Mouse (Mus musculus): ENCODE measurements around the gene Gxylt2. TPM values are rescaled to one million over a fixed set of nuclear protein-coding genes. Genes with fewer than 3 reads are reported as not detected.

Gene Gxylt2
- 0.20 and 0.27 TPM in 2 replicates for polyA plus RNA-seq (2011; ENCODE audit: insufficient read depth, insufficient read length, low read depth, missing spikeins)

DNA sequence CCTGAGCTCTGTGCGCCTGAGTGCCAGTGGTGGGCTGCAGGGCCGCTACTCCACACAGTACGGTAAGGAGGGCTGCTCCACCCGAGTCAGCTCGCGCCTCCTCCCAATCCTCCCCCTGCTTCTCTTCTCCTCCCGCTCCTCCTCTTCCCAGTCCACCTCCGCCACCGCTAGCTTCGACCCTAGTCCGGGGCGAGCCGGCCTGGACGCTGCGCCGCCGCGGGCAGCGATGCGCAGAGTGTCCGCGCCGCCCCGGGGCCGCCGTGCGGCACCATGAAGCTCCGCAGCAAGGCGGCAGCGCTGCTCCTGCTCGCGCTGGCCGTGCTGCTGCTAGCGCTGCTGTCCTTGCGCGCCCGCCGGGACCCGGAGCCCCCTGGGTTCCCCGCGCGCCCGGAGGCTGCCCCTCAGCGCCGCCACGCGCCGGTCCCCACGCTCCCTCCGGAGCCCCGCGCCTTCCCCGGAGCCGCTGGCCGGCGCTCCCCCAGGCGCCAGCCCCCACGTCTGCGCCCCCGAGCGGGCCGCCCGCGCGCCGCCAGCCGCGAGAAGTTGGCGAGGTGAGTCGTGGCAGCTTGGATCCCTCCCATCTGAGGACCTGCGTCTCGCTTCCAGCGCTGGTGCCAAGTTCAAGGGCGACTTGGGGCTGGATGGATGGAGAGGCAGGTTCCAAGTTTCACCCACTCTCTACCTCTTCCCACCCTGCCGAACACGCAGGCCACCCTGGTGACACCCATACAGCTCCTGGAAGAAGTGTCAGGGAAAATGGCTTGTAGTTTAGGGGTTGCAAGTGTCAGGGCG, at the start of gene Gxylt2:
Gene Gxylt2 (plus strand): TSS at position 161 of the 792 bp plus-strand sequence.
- H3K27me3 ChIP-seq (ENCODE audit: control insufficient read depth, insufficient read depth, low read length, poor library complexity, severe bottlenecking) = peaks cover 6% of the 10 kb centered on the region; the same call in 1 of the 2 replicates

DNA sequence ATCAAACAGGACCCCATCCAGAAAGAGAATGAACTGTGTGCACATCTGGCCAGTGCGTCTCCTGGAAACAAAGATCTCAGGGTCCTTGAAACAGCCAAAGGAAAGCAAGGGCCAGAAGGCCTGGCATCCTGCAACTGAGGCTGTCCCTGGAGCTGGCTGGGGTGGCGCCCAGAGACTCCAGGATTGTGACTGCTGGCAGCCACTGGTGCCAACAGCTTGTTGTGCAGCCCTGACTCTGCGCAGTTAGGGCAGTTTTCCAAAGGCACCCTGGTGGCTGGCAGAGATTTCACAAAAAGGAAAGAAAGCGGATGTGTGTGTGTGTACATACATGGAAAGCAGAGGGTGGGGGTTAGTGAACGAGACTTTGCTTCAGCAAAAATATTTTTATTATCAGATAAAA, 44.1 kb upstream of the Gxylt2 start:
- Histone ChIP-seq H3K4me3 (ENCODE audit: low read depth, low read length) (no peak overlapping the region), H3K36me3 (ENCODE audit: control insufficient read depth, insufficient read depth, low read length, poor library complexity, severe bottlenecking) (peaks cover 30% of the 10 kb centered on the region), H3K27ac (ENCODE audit: insufficient read depth, low read length) (no peak overlapping the region)

More for the DNA sequence above, at the start of gene Gxylt2:
- H3K27ac ChIP-seq (ENCODE audit: insufficient read depth, low read length) = no peak within 1 kb of the TSS
- H3K9me3 ChIP-seq (replicated peaks; ENCODE audit: control insufficient read depth, insufficient read depth, low read length, poor library complexity, severe bottlenecking) = no peaks in the 10 kb centered on the region
- H3K36me3 ChIP-seq (ENCODE audit: control insufficient read depth, insufficient read depth, low read length, poor library complexity, severe bottlenecking) = no peaks in the 10 kb centered on the region
- no peak for TF ChIP-seq EP300 (IDR thresholded peaks at IDR 0.05; ENCODE audit: insufficient read depth, low read depth, low read length)
- no peak for TF ChIP-seq POLR2A (IDR thresholded peaks at IDR 0.05; ENCODE audit: insufficient read depth, low read length)
- no peak for TF ChIP-seq CTCF (IDR thresholded peaks at IDR 0.05; ENCODE audit: low read depth, low read length)
- H3K9ac ChIP-seq (ENCODE audit: low read depth, poor library complexity, severe bottlenecking) = peak within 1 kb of the TSS; percentile 44
- peak within 1 kb of the TSS; percentile 60 for H3K4me3 ChIP-seq (ENCODE audit: low read depth, low read length)
- no peaks in the 10 kb centered on the region for H3K4me1 ChIP-seq (ENCODE audit: control insufficient read depth, insufficient read depth, low read length)

DNA sequence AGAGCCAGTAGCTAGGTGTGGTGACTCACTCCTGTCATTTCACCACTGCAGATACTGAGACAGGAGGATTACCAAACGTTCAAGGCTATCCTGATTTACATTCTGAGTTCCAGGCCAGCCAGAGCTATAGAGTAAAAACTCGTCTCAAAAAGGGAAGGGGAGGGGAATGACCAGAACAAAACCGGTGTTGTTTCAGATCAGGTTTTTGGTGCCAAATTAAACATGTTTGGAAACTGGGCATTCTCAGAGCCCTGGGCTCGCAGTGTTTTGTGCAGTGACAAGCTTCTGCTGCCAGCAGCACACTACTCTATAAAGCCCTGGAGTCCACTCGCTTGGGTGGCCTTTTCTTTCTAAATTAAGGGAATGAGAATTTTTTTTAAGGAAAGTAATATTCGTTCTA, 42.3 kb upstream of the Gxylt2 start:
- Histone ChIP-seq H3K27ac (ENCODE audit: insufficient read depth, low read length) (no peak overlapping the region), H3K36me3 (ENCODE audit: control insufficient read depth, insufficient read depth, low read length, poor library complexity, severe bottlenecking) (peaks cover 32% of the 10 kb centered on the region), H3K4me1 (ENCODE audit: control insufficient read depth, insufficient read depth, low read length) (no peaks in the 10 kb centered on the region)

More for the DNA sequence above, 44.1 kb upstream of the Gxylt2 start:
- no peaks in the 10 kb centered on the region for H3K9me3 ChIP-seq (replicated peaks; ENCODE audit: control insufficient read depth, insufficient read depth, low read length, poor library complexity, severe bottlenecking)
- H3K4me1 ChIP-seq (ENCODE audit: control insufficient read depth, insufficient read depth, low read length) = no peaks in the 10 kb centered on the region
- no peak for TF ChIP-seq EP300 (IDR thresholded peaks at IDR 0.05; ENCODE audit: insufficient read depth, low read depth, low read length)
- no peak for TF ChIP-seq CTCF (IDR thresholded peaks at IDR 0.05; ENCODE audit: low read depth, low read length)
- no peak for TF ChIP-seq POLR2A (IDR thresholded peaks at IDR 0.05; ENCODE audit: insufficient read depth, low read length)
- no peaks in the 10 kb centered on the region for H3K27me3 ChIP-seq (ENCODE audit: control insufficient read depth, insufficient read depth, low read length, poor library complexity, severe bottlenecking)
- no peak overlapping the region for H3K9ac ChIP-seq (ENCODE audit: low read depth, poor library complexity, severe bottlenecking)

DNA sequence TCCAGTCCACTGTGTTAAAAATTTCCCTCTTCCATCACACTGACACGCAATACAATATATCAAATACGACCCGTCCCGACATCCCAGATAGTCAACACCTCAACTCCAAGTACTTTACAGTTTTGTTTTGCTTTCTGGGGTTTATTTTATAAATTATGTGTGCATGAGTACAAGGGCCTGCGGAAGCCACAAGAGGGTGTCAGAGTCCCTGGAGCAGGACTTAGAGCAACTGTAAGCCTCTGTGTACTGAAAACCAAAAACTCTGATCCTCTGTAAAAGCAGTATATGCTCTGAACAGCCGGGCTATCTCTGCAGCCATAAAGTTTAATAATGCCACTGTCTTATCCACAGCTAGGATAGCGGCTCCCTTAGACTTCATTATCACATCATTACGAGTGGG, 36.9 kb upstream of the Gxylt2 start:
- Histone ChIP-seq H3K9me3 (replicated peaks; ENCODE audit: control insufficient read depth, insufficient read depth, low read length, poor library complexity, severe bottlenecking) (no peaks in the 10 kb centered on the region), H3K27me3 (ENCODE audit: control insufficient read depth, insufficient read depth, low read length, poor library complexity, severe bottlenecking) (no peaks in the 10 kb centered on the region), H3K27ac (ENCODE audit: insufficient read depth, low read length) (no peak overlapping the region), H3K4me3 (ENCODE audit: low read depth, low read length) (no peak overlapping the region), H3K4me1 (ENCODE audit: control insufficient read depth, insufficient read depth, low read length) (no peaks in the 10 kb centered on the region), H3K9ac (ENCODE audit: low read depth, poor library complexity, severe bottlenecking) (no peak overlapping the region), H3K36me3 (ENCODE audit: control insufficient read depth, insufficient read depth, low read length, poor library complexity, severe bottlenecking) (peaks cover 27% of the 10 kb centered on the region)
- TF ChIP-seq POLR2A (IDR thresholded peaks at IDR 0.05; ENCODE audit: insufficient read depth, low read length) = no peak
- TF ChIP-seq CTCF (IDR thresholded peaks at IDR 0.05; ENCODE audit: low read depth, low read length) = no peak
- no peak for TF ChIP-seq EP300 (IDR thresholded peaks at IDR 0.05; ENCODE audit: insufficient read depth, low read depth, low read length)

More for the DNA sequence above, 42.3 kb upstream of the Gxylt2 start:
- Histone ChIP-seq H3K9me3 (replicated peaks; ENCODE audit: control insufficient read depth, insufficient read depth, low read length, poor library complexity, severe bottlenecking) (no peaks in the 10 kb centered on the region), H3K4me3 (ENCODE audit: low read depth, low read length) (no peak overlapping the region), H3K27me3 (ENCODE audit: control insufficient read depth, insufficient read depth, low read length, poor library complexity, severe bottlenecking) (no peaks in the 10 kb centered on the region), H3K9ac (ENCODE audit: low read depth, poor library complexity, severe bottlenecking) (no peak overlapping the region)
- TF ChIP-seq EP300 (IDR thresholded peaks at IDR 0.05; ENCODE audit: insufficient read depth, low read depth, low read length) (no peak), POLR2A (IDR thresholded peaks at IDR 0.05; ENCODE audit: insufficient read depth, low read length) (no peak), CTCF (IDR thresholded peaks at IDR 0.05; ENCODE audit: low read depth, low read length) (no peak)

DNA sequence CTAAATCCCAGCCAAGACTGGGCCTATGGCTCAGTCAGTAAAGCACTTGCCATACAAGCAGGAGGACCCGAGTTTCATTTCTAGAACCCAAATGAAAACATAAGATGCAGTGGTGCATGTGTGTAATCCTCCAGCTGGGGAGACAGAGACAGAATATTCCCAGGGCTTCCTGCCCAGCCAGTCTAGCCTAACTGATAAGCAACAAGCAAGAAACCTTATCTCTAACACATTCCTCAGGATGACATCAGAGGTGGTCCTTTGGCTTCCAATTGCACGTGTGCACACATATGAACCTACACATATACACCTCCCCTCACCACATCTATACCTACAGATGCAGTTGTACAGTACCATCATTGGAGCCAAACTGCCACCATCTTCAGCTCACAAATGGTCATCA, 35.7 kb upstream of the Gxylt2 start:
- no peaks in the 10 kb centered on the region for H3K27me3 ChIP-seq (ENCODE audit: control insufficient read depth, insufficient read depth, low read length, poor library complexity, severe bottlenecking)
- no peak for TF ChIP-seq EP300 (IDR thresholded peaks at IDR 0.05; ENCODE audit: insufficient read depth, low read depth, low read length)
- H3K9ac ChIP-seq (ENCODE audit: low read depth, poor library complexity, severe bottlenecking) = no peak overlapping the region
- no peaks in the 10 kb centered on the region for H3K4me1 ChIP-seq (ENCODE audit: control insufficient read depth, insufficient read depth, low read length)
- no peak overlapping the region for H3K27ac ChIP-seq (ENCODE audit: insufficient read depth, low read length)
- H3K9me3 ChIP-seq (replicated peaks; ENCODE audit: control insufficient read depth, insufficient read depth, low read length, poor library complexity, severe bottlenecking) = no peaks in the 10 kb centered on the region
- peaks cover 16% of the 10 kb centered on the region for H3K36me3 ChIP-seq (ENCODE audit: control insufficient read depth, insufficient read depth, low read length, poor library complexity, severe bottlenecking)
- H3K4me3 ChIP-seq (ENCODE audit: low read depth, low read length) = no peak overlapping the region

DNA sequence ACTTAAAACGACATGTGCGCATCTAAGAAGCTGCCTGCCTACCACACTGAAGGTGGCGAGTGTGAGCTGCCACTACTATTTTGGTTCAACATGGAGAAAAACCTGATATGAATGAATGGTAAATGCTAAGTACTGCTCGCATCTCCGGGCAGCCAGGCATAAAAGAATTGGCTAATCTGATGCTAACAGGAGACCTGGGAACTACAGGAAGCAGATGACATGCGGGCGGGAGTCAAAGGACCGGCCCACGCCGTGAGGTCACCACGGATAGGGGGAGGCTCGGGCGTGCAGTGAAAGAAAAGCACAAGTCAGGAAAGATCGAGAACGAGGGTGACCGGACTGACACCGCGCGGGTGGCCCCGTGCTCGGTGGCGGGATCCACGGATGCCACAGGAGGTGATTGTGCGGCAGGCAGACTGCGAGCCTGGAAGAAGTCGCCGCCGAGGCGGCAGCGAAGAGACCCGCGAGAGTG, 34.1 kb upstream of the Gxylt2 start:
- no peaks in the 10 kb centered on the region for H3K4me1 ChIP-seq (ENCODE audit: control insufficient read depth, insufficient read depth, low read length)
- H3K9ac ChIP-seq (ENCODE audit: low read depth, poor library complexity, severe bottlenecking) = peak overlapping the region; percentile 89
- H3K27me3 ChIP-seq (ENCODE audit: control insufficient read depth, insufficient read depth, low read length, poor library complexity, severe bottlenecking) = no peaks in the 10 kb centered on the region
- peak overlapping the region; percentile 86 for H3K4me3 ChIP-seq (ENCODE audit: low read depth, low read length)
- no peak for TF ChIP-seq CTCF (IDR thresholded peaks at IDR 0.05; ENCODE audit: low read depth, low read length)
- no peak for TF ChIP-seq POLR2A (IDR thresholded peaks at IDR 0.05; ENCODE audit: insufficient read depth, low read length)
- no peak for TF ChIP-seq EP300 (IDR thresholded peaks at IDR 0.05; ENCODE audit: insufficient read depth, low read depth, low read length)
- no peak overlapping the region for H3K27ac ChIP-seq (ENCODE audit: insufficient read depth, low read length)
- H3K36me3 ChIP-seq (ENCODE audit: control insufficient read depth, insufficient read depth, low read length, poor library complexity, severe bottlenecking) = peaks cover 2% of the 10 kb centered on the region; the same call in 1 of the 2 replicates
- no peaks in the 10 kb centered on the region for H3K9me3 ChIP-seq (replicated peaks; ENCODE audit: control insufficient read depth, insufficient read depth, low read length, poor library complexity, severe bottlenecking)
